Mouse (Mus musculus) brain, embryonic 14.5 days (tissue): ENCODE measurements around the gene Ccnl1. TPM values are rescaled to one million over a fixed set of nuclear protein-coding genes. Genes with fewer than 3 reads are reported as not detected.

Experiments
- DNase-seq: peaks from one replicate; pipeline ENCODE4 v3.0.0-alpha.2; 2011; ENCODE audit warnings: low read depth
- CTCF ChIP-seq: fragments of 200-500 bp; IDR thresholded peaks from 2 replicates; pipeline ENCODE4 v1.5.1; 2012; ENCODE audit warnings: inconsistent platforms, mild to moderate bottlenecking, moderate library complexity, borderline replicate concordance; ENCODE audit not compliant: insufficient read depth, insufficient read length; ENCODE audit errors: extremely low read depth
- POLR2A ChIP-seq: fragments of 200-500 bp; IDR thresholded peaks from 2 replicates; pipeline ENCODE4 v1.6.1; 2012; ENCODE audit warnings: mild to moderate bottlenecking, inconsistent platforms, borderline replicate concordance; ENCODE audit not compliant: poor library complexity, insufficient read depth, insufficient read length, severe bottlenecking; ENCODE audit errors: extremely low read depth
- polyA plus RNA-seq: library from polyadenylated mRNA; depleted of rRNA; stranded (reverse); fragments of >200 nt; gene quantifications from 2 replicates; pipeline ENCODE4 v1.2.3, GENCODE M21; 2012

The Ccnl1 gene
- polyA plus RNA-seq, 1 experiment, result 87.9 TPM

DNA sequence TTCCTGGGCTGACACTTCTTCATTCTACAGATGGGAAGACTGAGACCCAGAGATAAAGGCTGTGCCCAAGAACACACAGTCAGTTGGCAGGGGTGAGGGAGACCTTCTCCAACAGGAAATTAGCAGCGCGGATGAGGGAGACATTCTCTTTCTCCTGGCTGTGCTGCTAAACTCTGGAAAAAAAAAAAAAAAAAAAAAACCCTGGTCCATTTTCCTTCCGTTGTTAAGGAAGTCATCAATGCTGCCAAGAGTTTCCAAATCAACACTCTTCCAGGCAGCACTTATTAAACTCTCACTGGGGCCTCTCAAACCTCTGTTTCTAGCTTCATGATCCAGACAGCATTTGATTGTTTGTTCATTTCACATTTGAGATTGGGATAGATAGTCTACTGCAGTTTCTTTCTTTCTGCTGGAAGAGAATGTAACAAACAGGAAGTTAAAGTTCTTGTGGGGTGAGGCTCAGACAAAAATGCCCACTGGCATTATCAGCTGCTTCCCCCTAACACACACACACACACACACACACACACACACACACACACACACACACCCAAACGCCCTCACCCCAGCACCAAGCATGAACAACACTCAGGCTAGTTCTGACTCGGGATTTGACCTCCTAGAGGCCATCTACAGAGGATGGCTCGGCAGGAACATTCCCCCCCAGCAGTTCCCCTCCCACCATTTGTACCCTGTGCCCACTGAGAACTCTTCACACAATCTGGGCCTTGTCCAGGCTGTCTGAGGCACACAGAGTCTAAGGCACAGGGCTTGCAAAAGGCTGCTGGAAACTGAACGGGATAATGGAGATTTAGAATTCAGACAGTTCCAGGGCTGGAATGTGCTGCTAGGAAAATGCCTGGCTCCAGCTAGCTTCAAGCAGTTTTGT lies 52.5 kb downstream of the Ccnl1 start:
- peak; percentile 32 for DNase-seq
- no peak for TF ChIP-seq POLR2A
- no peak for TF ChIP-seq CTCF

DNA sequence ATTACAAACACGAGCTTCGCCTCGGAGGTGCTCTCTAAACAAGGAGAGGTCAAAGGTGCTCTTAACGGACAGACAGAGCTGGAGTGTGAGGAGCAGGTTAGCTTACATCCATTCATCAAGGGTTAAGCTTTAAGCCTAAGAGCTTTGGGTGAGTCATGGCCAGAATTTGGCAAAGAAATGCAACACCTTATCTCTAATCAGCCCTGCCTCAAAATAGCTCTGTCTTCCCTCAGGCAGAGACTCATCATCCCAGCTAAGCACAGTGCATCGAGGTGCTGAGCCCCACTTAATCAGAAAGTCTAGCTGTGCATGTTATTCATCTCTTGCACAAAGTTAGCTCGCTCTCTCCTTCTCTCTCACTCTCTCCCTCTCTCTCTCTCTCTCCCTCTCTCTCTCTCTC lies 53.3 kb downstream of the Ccnl1 start:
- no peak for DNase-seq
- TF ChIP-seq POLR2A, result no peak
- no peak for TF ChIP-seq CTCF

DNA sequence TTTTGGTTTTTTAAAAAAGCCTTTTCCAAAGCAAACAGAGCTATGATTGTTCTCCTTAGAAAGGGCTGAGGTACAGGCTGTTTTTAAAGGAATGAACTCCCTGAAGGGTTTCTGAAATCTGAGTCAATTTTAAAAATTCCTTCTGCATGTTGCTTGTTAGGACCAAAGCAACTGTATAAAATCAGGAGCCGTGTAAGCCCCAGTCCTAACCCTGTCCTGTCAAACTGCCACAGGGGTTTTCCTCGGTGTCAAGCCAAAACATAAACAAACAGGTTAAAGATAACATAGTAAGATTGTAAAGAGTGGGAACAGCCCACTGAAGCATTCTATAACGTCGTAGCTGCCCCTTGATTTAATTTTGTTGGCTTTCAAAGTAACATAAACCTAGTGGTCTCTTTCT lies 53.9 kb downstream of the Ccnl1 start:
- no peak for TF ChIP-seq POLR2A
- TF ChIP-seq CTCF, result no peak
- no peak for DNase-seq

DNA sequence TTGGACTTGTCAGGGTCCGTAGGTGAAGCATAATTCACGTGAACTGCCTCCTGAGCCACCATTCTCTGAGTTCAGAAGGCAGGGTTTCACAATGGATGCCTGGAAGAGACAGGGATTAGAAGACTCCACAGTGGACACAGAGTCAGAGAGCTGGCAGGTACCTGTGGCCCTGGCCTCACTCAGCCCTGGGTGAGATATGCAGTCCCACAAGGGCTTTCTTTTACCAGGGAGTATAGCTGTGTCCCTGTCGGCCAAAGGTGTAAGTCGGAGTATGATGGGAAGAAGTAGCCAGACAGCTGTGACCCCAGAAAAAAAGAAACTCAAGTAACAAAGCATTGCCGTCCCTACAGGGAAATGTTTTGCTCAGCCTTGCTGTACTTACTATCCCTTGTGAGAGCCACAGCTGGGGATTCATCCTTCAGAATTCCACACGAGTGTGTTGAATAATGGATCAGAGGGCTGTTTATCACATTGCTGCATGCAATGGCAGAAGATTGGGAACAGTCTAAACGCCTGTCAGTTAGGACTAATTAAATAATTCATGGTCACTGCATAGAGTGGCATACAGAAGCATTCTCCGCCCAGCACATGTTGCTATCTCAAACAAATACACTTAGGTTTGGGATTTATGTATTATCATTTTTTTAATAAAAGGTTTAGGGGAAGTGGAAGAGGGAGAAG lies 59.3 kb downstream of the Ccnl1 start:
- TF ChIP-seq CTCF, result no peak
- peak; percentile 53 for DNase-seq

DNA sequence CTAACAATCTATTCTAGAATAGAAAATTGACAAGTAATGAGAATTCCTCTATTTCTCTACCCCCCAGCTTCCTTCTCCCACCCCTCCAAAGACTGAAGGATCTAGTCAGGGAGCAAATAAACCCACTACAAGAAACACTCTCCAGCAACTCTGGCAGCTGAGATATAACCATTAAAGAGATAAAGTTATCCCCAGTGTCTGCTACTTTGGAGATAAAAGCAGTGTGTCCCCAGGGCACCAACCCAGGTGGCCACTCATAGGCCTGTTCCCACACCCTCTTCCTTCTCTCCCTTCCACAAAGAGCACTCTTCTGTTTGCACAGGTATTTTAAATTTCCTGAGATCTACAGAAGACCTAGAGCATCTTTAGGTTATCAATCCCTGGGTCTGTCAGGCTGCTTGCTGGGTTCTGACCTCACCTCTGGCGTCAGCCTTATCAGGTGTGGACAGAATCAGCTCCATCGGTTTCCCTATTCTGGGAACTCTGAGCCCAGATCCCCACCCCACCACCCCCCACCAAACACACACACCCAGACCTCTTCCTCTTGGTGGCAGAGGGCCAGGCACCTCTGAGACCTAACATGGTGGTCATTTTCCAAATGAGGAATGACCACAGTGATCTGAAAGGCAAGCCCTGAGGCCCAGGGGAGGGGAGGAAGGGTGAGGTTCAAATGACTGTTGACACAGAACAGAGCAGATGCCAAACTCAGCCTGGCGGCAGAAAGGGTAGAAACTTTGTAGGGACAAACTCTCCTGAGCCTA lies 60.6 kb downstream of the Ccnl1 start:
- DNase-seq, result no peak
- no peak for TF ChIP-seq POLR2A
- no peak for TF ChIP-seq CTCF
